Mouse (Mus musculus) forebrain, embryonic 10.5 days (tissue): ENCODE results near the gene Ank3. TPM values are rescaled to one million over a fixed set of nuclear protein-coding genes. Genes with fewer than 3 reads are reported as not detected.

Source experiments
- DNase-seq: peaks from one replicate; pipeline ENCODE4 v3.0.0-alpha.2; 2017; ENCODE audit warnings: low spot score; ENCODE audit errors: extremely low spot score
- H3K27ac ChIP-seq: fragments of 300-500 bp; sonication (generic); 2 replicates; pipeline ENCODE4 v1.5.1; 2016; ENCODE audit warnings: mild to moderate bottlenecking
- H3K27me3 ChIP-seq: fragments of 300-500 bp; sonication (generic); 2 replicates; pipeline ENCODE4 v1.6.1; 2016; ENCODE audit warnings: mild to moderate bottlenecking; ENCODE audit not compliant: poor library complexity, severe bottlenecking
- H3K36me3 ChIP-seq: fragments of 300-500 bp; sonication (generic); replicated peaks from 2 replicates; pipeline ENCODE4 v1.6.1; 2016; ENCODE audit warnings: mild to moderate bottlenecking, moderate library complexity
- H3K4me1 ChIP-seq: fragments of 300-500 bp; sonication (generic); 2 replicates; pipeline ENCODE4 v1.6.1; 2016
- H3K4me3 ChIP-seq: fragments of 300-500 bp; sonication (generic); 2 replicates; pipeline ENCODE4 v1.5.1; 2016; ENCODE audit warnings: mild to moderate bottlenecking, moderate library complexity
- H3K9me3 ChIP-seq: fragments of 300-500 bp; sonication (generic); 2 replicates; pipeline ENCODE4 v1.6.1; 2016; ENCODE audit warnings: mild to moderate bottlenecking, moderate library complexity
- WGBS: fragments of 180-500 bp; shearing (Covaris S2); methylation state at CpG from one replicate; pipeline ENCODE4 v1.1.7; 2016; 5-methylcytosine and 5-hydroxymethylcytosine counted together
- polyA plus RNA-seq: library from polyadenylated mRNA; unstranded; fragments of >200 nt; fragmentation: Nextera tagmentation; extraction: Ambion mirVana; gene quantifications from 2 replicates; pipeline ENCODE4 v1.2.1, GENCODE M21; 2016

Gene Ank3
- polyA plus RNA-seq, 1 experiment from 2014 or later: 24.8 TPM

- no peak overlapping the region for H3K4me3 ChIP-seq
- 83% methylated on average over 1 of the region's 1 CpGs for WGBS
- H3K36me3 ChIP-seq: no peaks in the 10 kb centered on the region
- no peak for DNase-seq
- H3K27me3 ChIP-seq: no peaks in the 10 kb centered on the region
- no peak overlapping the region for H3K27ac ChIP-seq
- no peaks in the 10 kb centered on the region for H3K9me3 ChIP-seq
- peaks cover 3% of the 10 kb centered on the region; the same call in 1 of the 2 replicates for H3K4me1 ChIP-seq
Measured at GRCm38 (mm10) chr10:69553091-69553490, 154.5 kb downstream of the Ank3 start.

DNA sequence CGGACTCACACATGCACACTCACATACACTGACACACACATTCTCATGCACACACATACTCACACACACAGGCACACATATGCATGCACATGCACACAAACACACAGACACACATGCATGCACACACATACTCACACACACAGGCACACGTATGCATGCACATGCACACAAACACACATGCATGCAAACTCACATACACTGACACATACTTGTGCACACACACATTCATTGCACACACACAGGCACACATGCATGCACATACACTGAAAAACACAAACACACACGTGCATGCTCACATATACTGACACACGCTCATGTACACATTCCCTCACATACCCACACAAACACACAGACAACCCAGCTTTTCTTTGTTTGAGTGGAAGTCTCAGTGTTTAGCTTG lies 157.0 kb downstream of the Ank3 start:
- no peaks in the 10 kb centered on the region for H3K27me3 ChIP-seq
- no peaks in the 10 kb centered on the region for H3K9me3 ChIP-seq
- no peak overlapping the region for H3K27ac ChIP-seq
- WGBS: 88% methylated on average over 4 of the region's 4 CpGs
- H3K36me3 ChIP-seq: no peaks in the 10 kb centered on the region
- H3K4me1 ChIP-seq: peaks cover 3% of the 10 kb centered on the region; the same call in 1 of the 2 replicates
- no peak overlapping the region for H3K4me3 ChIP-seq
- no peak for DNase-seq

GRCm38 (mm10) chr10:69556278-69556677 lies 157.7 kb downstream of the Ank3 start:
- Histone ChIP-seq H3K27me3 (no peaks in the 10 kb centered on the region), H3K36me3 (no peaks in the 10 kb centered on the region), H3K4me1 (peaks cover 3% of the 10 kb centered on the region; the same call in 1 of the 2 replicates), H3K9me3 (no peaks in the 10 kb centered on the region), H3K27ac (no peak overlapping the region), H3K4me3 (no peak overlapping the region)
- 17% methylated on average over 13 of the region's 13 CpGs for WGBS
- no peak for DNase-seq

DNA sequence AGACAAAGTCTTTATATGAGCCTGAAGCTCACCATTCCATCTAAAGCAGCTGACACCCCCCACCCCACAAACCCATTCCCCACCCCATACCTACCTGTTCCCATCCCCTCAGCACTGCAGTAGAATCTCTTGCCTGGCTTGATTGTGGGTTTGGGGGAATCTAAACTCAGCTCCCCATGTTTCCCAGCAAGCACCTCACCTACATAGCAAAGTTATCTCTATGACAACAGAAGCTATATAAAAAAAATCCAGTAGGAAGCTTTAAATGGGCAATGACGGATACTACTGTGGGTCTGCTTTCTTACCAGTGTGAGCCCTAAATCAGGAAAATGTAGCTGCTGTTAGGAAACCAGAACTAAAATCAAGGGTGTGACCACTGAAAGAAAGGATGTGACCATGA lies 161.7 kb downstream of the Ank3 start:
- Histone ChIP-seq H3K4me1 (peaks cover 12% of the 10 kb centered on the region), H3K36me3 (no peaks in the 10 kb centered on the region), H3K9me3 (no peaks in the 10 kb centered on the region), H3K27me3 (no peaks in the 10 kb centered on the region), H3K4me3 (no peak overlapping the region), H3K27ac (no peak overlapping the region)
- WGBS: 89% methylated on average over 1 of the region's 1 CpGs
- DNase-seq: no peak

DNA sequence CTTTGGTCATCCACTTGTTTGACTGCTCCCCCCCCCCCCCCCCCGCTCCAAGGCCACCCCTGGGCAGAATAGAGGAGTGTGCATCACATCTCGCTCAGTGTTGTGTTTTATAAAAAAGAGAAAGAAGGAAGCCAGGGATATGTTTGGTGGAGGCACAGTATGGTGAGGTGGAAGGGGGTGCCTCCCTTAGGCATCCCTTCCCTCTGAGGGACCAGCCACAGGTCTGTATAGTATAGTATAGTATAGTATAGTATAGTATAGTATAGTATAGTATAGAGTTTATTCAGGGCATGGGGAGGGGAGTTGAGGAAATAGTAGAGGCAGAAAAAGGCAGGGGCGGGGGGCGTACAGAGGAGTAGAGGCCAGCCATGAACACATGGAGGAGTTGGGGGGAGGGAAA lies 164.4 kb downstream of the Ank3 start:
- WGBS: 84% methylated on average over 4 of the region's 4 CpGs
- Histone ChIP-seq H3K36me3 (no peaks in the 10 kb centered on the region), H3K27me3 (no peaks in the 10 kb centered on the region)

GRCm38 (mm10) chr10:69565052-69565451 lies 166.5 kb downstream of the Ank3 start:
- no peaks in the 10 kb centered on the region for H3K36me3 ChIP-seq
- H3K27ac ChIP-seq: no peak overlapping the region
- 89% methylated on average over 4 of the region's 4 CpGs for WGBS
- no peaks in the 10 kb centered on the region for H3K9me3 ChIP-seq
- H3K4me3 ChIP-seq: no peak overlapping the region
- DNase-seq: no peak
- H3K4me1 ChIP-seq: peaks cover 9% of the 10 kb centered on the region
- H3K27me3 ChIP-seq: peaks cover 2% of the 10 kb centered on the region; the same call in 1 of the 2 replicates

More for the DNA sequence above, 164.4 kb downstream of the Ank3 start:
- H3K27ac ChIP-seq: no peak overlapping the region
- H3K4me1 ChIP-seq: peaks cover 9% of the 10 kb centered on the region
- no peak overlapping the region for H3K4me3 ChIP-seq
- no peaks in the 10 kb centered on the region for H3K9me3 ChIP-seq
- DNase-seq: no peak

DNA sequence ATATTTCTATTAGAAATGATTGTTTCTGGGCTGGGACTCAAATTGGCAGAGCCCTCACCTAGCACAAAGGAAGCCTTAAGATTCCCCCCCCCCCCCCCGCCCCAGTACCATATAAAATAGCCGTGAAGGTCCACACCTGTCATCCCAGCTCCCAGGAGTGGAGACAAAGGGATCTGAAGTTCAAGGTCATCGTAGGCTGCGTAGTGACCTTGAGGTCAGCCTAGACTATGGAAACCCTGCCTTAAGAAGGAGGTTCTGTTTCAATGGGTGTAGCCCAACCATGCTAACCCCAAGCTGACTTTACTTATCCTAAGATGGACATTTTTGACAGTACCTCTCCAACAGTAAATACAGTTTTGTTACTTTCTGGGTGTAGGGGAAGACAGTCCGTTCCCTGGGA lies 170.4 kb downstream of the Ank3 start:
- H3K27ac ChIP-seq: no peak overlapping the region
- H3K4me3 ChIP-seq: no peak overlapping the region
- H3K4me1 ChIP-seq: peaks cover 35% of the 10 kb centered on the region
- H3K36me3 ChIP-seq: no peaks in the 10 kb centered on the region
- no peaks in the 10 kb centered on the region for H3K9me3 ChIP-seq
- WGBS: 86% methylated on average over 5 of the region's 5 CpGs
- no peak for DNase-seq
- peaks cover 42% of the 10 kb centered on the region for H3K27me3 ChIP-seq

DNA sequence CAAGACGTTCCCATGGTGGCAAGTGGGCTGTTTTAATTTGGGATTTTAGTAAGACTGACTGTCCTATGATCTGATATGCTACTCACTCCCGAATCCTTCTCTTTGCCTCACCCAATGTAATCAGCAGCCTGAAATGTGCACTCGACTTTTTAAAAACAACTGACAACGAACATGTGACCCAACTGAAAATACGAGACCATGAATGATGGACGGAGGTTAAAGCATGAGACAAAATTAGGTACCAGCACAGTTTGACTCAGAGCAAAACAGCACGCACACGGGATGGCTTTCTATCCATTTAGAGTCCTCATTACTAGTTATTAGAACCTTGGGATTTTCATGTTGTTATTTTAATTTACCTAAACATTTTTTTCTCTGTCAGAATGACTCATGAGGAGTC lies 171.2 kb downstream of the Ank3 start:
- no peak overlapping the region for H3K27ac ChIP-seq
- H3K4me3 ChIP-seq: no peak overlapping the region
- WGBS: 85% methylated on average over 8 of the region's 8 CpGs
- H3K27me3 ChIP-seq: peaks cover 49% of the 10 kb centered on the region
- H3K9me3 ChIP-seq: no peaks in the 10 kb centered on the region
- no peaks in the 10 kb centered on the region for H3K36me3 ChIP-seq
- no peak for DNase-seq
- peaks cover 43% of the 10 kb centered on the region for H3K4me1 ChIP-seq

DNA sequence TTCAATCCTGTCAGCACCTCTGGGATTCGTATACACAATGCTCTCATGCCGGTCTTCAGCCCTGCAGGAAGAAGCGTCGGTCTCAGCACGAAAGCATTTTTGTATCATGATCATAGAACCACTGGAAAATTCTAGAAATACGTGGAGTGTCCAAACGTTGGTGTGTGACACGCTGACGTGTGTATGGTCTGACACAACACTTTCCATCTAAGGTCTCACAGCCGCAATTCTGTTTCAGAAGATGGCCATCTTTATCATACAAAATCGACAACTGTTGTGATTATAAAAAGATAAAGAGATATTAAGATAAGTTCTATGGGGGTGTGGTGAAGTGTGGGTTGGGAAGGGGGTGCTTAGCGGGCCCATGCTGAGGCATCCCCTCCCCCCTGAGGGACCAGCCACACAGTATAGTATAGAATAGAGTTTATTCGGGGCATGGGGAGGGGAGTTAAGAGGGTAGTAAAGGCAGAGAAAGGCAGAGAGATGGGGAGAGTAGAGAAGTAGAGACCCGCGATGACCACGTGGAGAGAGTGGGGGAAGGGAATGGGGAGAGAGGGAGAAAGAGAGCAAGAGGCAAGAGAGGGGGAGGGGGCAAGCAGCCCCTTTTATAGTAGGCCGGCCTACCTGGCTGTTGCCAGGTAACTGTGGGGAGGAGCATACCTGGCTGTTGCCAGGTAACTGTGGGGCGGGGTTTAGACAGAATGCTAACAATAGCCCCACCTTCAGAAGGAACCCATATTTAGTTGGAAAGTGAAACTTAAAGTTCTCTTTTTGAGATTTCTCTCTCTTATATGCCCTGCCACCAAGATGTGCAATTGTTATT lies 172.1 kb downstream of the Ank3 start:
- Histone ChIP-seq H3K27ac (no peak overlapping the region), H3K36me3 (no peaks in the 10 kb centered on the region), H3K27me3 (peaks cover 58% of the 10 kb centered on the region), H3K4me1 (peaks cover 52% of the 10 kb centered on the region), H3K9me3 (no peaks in the 10 kb centered on the region), H3K4me3 (peak overlapping the region; percentile 44)
- WGBS: 44% methylated on average over 18 of the region's 18 CpGs
- DNase-seq: no peak

DNA sequence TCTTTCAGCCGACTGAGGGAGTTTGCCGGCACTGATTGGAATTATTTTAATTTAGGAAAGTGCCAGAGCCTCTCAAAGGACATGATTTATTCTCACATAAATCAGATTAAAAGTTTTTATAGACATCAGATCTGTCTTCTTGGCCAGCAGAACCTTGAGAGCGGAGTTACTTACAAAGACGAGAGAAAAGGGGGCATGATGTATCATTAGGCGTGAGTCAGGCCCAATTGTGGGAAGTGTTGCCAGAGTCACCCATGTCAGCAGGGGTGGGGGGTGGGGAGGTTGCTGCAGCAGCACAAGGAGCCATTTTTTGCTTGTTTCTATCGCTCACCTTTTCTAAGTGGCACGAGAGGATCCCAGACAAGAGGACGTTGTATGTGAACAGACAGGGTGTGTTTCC lies 172.8 kb downstream of the Ank3 start:
- no peak for DNase-seq
- peak overlapping the region; percentile 41; the same call in 1 of the 2 replicates for H3K27ac ChIP-seq
- 2% methylated on average over 8 of the region's 8 CpGs for WGBS
- H3K27me3 ChIP-seq: peaks cover 65% of the 10 kb centered on the region
- peaks cover 54% of the 10 kb centered on the region for H3K4me1 ChIP-seq
- H3K9me3 ChIP-seq: no peaks in the 10 kb centered on the region
- H3K36me3 ChIP-seq: no peaks in the 10 kb centered on the region
- H3K4me3 ChIP-seq: peak overlapping the region; percentile 44

GRCm38 (mm10) chr10:69571972-69572371 lies 173.4 kb downstream of the Ank3 start:
- DNase-seq: no peak
- WGBS: under 1% methylated on average over 9 of the region's 9 CpGs
- no peaks in the 10 kb centered on the region for H3K9me3 ChIP-seq
- peaks cover 58% of the 10 kb centered on the region for H3K4me1 ChIP-seq
- peaks cover 69% of the 10 kb centered on the region for H3K27me3 ChIP-seq
- H3K27ac ChIP-seq: no peak overlapping the region
- no peaks in the 10 kb centered on the region for H3K36me3 ChIP-seq
- peak overlapping the region; percentile 44 for H3K4me3 ChIP-seq

DNA sequence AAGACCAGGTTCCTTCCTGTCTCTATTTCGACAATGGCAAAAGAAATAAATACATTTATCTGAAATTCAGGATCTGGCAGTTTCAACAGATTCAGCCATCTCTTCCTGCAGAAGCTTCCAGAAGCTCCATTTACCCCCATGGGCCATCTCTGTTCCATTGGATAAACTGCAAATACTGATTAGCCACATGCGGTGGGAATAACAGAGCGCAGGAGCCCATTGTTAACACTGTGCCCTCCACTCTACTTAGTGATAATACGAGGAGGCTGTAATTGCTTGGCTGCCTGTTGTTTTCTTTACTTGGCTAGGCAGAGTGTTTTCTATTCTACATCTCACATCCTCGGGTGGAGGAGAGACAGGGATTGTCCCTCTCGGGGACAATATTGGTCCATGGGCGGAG lies 174.5 kb downstream of the Ank3 start:
- WGBS: 17% methylated on average over 7 of the region's 7 CpGs
- H3K27ac ChIP-seq: no peak overlapping the region

DNA sequence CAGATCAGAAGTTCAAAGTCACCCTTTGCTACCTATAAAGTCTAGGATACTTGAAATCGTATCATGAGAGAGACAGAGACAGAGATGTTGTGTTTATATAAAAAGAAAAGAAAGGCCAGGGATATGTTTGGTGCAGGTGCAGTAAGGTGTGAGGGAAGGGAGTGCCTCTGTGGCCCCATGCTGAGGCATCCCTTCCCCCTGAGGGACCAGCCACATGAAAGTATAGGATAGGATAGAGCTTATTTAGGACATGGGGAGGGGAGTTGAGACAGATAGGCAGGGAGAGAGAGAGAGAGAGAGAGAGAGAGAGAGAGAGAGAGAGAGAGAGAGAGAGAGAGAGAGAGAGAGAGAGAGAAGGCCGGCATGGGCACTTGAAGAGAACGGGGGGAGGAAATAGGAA lies 175.2 kb downstream of the Ank3 start:
- Histone ChIP-seq H3K4me3 (peak overlapping the region; percentile 32), H3K4me1 (peaks cover 71% of the 10 kb centered on the region), H3K36me3 (no peaks in the 10 kb centered on the region), H3K27me3 (peaks cover 69% of the 10 kb centered on the region), H3K27ac (0 out of 2 replicates have a peak overlapping the region, but pooled peaks have one; percentile 15), H3K9me3 (no peaks in the 10 kb centered on the region)
- DNase-seq: no peak
- WGBS: under 1% methylated on average over 3 of the region's 3 CpGs

More for the DNA sequence above, 174.5 kb downstream of the Ank3 start:
- no peak for DNase-seq
- no peaks in the 10 kb centered on the region for H3K9me3 ChIP-seq
- H3K27me3 ChIP-seq: peaks cover 69% of the 10 kb centered on the region
- H3K4me3 ChIP-seq: no peak overlapping the region
- H3K4me1 ChIP-seq: peaks cover 67% of the 10 kb centered on the region
- no peaks in the 10 kb centered on the region for H3K36me3 ChIP-seq
